Mouse (Mus musculus) myocyte (in vitro differentiated cells): ENCODE measurements around the gene Sult2b1. TPM values are rescaled to one million over a fixed set of nuclear protein-coding genes. Genes with fewer than 3 reads are reported as not detected.
A peak's percentile ranks its signal among the peaks of the same experiment; 100 is the strongest.

ENCODE experiments used
- H3K27me3 ChIP-seq: one replicate; pipeline ENCODE4 v1.6.1; 2011; ENCODE audit not compliant: control insufficient read depth, insufficient read depth, insufficient read length
- H3K36me3 ChIP-seq: one replicate; pipeline ENCODE4 v1.6.1; 2011; ENCODE audit not compliant: control insufficient read depth, insufficient read depth
- H3K4me2 ChIP-seq: one replicate; pipeline ENCODE4 v1.6.1; 2011; ENCODE audit warnings: low read depth, control low read depth
- H3K4me3 ChIP-seq: one replicate; pipeline ENCODE4 v1.5.1; 2011; ENCODE audit warnings: mild to moderate bottlenecking, control low read depth, moderate library complexity
- H3K79me2 ChIP-seq: one replicate; pipeline ENCODE4 v1.6.1; 2011; ENCODE audit not compliant: control insufficient read depth, insufficient read depth
- H3ac ChIP-seq: one replicate; pipeline ENCODE4 v1.6.1; 2011; ENCODE audit not compliant: control insufficient read depth, insufficient read length
- CEBPB ChIP-seq: IDR thresholded peaks from 2 replicates; pipeline ENCODE4 v1.6.1; 2011; ENCODE audit warnings: mild to moderate bottlenecking, moderate library complexity; ENCODE audit not compliant: poor library complexity, insufficient read depth, severe bottlenecking
- E2F4 ChIP-seq: IDR thresholded peaks from one replicate; pipeline ENCODE4 v1.6.1; 2011; ENCODE audit warnings: mild to moderate bottlenecking, control low read depth, moderate library complexity; ENCODE audit not compliant: insufficient read depth
- MAX ChIP-seq: IDR thresholded peaks from one replicate; pipeline ENCODE4 v1.6.1; 2011; ENCODE audit warnings: low read depth, mild to moderate bottlenecking, control low read depth
- MYOD1 ChIP-seq, 3 experiments: IDR thresholded peaks; one replicate each; pipeline ENCODE4 v1.6.1; 2011; ENCODE audit warnings: control low read depth in 2 of 3, low read depth in 2 of 3, mild to moderate bottlenecking in 2 of 3, moderate library complexity in 1 of 3; ENCODE audit not compliant: insufficient read length in 2 of 3, control insufficient read depth in 1 of 3
- MYOG ChIP-seq, 3 experiments: IDR thresholded peaks; one replicate each; pipeline ENCODE4 v1.6.1; 2011; ENCODE audit warnings: control low read depth in 2 of 3, low read depth in 2 of 3, mild to moderate bottlenecking in 2 of 3; ENCODE audit not compliant: insufficient read length in 2 of 3, control insufficient read depth in 1 of 3, insufficient read depth in 1 of 3
- POLR2A ChIP-seq: IDR thresholded peaks from one replicate; pipeline ENCODE4 v1.6.1; 2011; ENCODE audit warnings: low read depth, mild to moderate bottlenecking, control low read depth, moderate library complexity; ENCODE audit not compliant: insufficient read length
- POLR2AphosphoS2 ChIP-seq: IDR thresholded peaks from one replicate; pipeline ENCODE4 v1.6.1; 2011; ENCODE audit warnings: low read depth, control low read depth; ENCODE audit not compliant: insufficient read length
- REST ChIP-seq: IDR thresholded peaks from one replicate; pipeline ENCODE4 v1.6.1; 2011; ENCODE audit warnings: mild to moderate bottlenecking, control low read depth, moderate library complexity; ENCODE audit not compliant: insufficient read depth, insufficient read length
- SRF ChIP-seq: IDR thresholded peaks from one replicate; pipeline ENCODE4 v1.6.1; 2011; ENCODE audit warnings: low read depth; ENCODE audit not compliant: control insufficient read depth, insufficient read length
- TCF12 ChIP-seq: IDR thresholded peaks from one replicate; pipeline ENCODE4 v1.6.1; 2011; ENCODE audit warnings: mild to moderate bottlenecking, control low read depth; ENCODE audit not compliant: poor library complexity, insufficient read depth, severe bottlenecking
- TCF3 ChIP-seq: IDR thresholded peaks from one replicate; pipeline ENCODE4 v1.6.1; 2011; ENCODE audit warnings: low read depth, control low read depth; ENCODE audit not compliant: insufficient read length
- USF1 ChIP-seq: IDR thresholded peaks from one replicate; pipeline ENCODE4 v1.6.1; 2011; ENCODE audit warnings: low read depth, mild to moderate bottlenecking, control low read depth, moderate library complexity
- polyA plus RNA-seq: library from polyadenylated mRNA; unstranded; fragments of >200 nt; fragmentation: generic; extraction: Trizol; gene quantifications from one replicate; pipeline ENCODE4 v1.2.1, GENCODE M21; 2012; ENCODE audit warnings: missing spikeins

Sult2b1 gene
- polyA plus RNA-seq, 1 experiment: 0.47 TPM

GRCm38 (mm10) chr7:45744387-45744786, 40.1 kb downstream of the Sult2b1 start:
- H3K27me3 ChIP-seq: no peaks in the 10 kb centered on the region
- no peak overlapping the region for H3ac ChIP-seq
- TF ChIP-seq MAX (no peak), SRF (no peak), REST (no peak), MYOG (IDR thresholded peaks at IDR 0.05; ENCODE audit: control insufficient read depth in 1 of 3, insufficient read depth in 1 of 3, insufficient read length in 2 of 3, low read depth in 2 of 3) (no peak), MYOD1 (IDR thresholded peaks at IDR 0.05; ENCODE audit: control insufficient read depth in 1 of 3, insufficient read length in 2 of 3, low read depth in 2 of 3) (no peak), POLR2AphosphoS2 (no peak), USF1 (no peak)
- no peaks in the 10 kb centered on the region for H3K36me3 ChIP-seq
- no peaks in the 10 kb centered on the region for H3K79me2 ChIP-seq
- no peak overlapping the region for H3K4me2 ChIP-seq
- H3K4me3 ChIP-seq: no peak overlapping the region

GRCm38 (mm10) chr7:45742338-45742737, 42.1 kb downstream of the Sult2b1 start:
- no peaks in the 10 kb centered on the region for H3K79me2 ChIP-seq
- H3ac ChIP-seq: no peak overlapping the region
- H3K27me3 ChIP-seq: no peaks in the 10 kb centered on the region
- no peak overlapping the region for H3K4me3 ChIP-seq
- H3K4me2 ChIP-seq: peak overlapping the region; percentile 42
- TF ChIP-seq MYOG (IDR thresholded peaks at IDR 0.05; ENCODE audit: control insufficient read depth in 1 of 3, insufficient read depth in 1 of 3, insufficient read length in 2 of 3, low read depth in 2 of 3): peak in 2 of 3 experiments; percentile 45 to 86
- TF ChIP-seq MAX: no peak
- TF ChIP-seq MYOD1 (IDR thresholded peaks at IDR 0.05; ENCODE audit: control insufficient read depth in 1 of 3, insufficient read length in 2 of 3, low read depth in 2 of 3): peak in 2 of 3 experiments; percentile 70 to 93
- no peak for TF ChIP-seq REST
- TF ChIP-seq TCF3: no peak
- peak; percentile 8 for TF ChIP-seq TCF12
- H3K36me3 ChIP-seq: no peaks in the 10 kb centered on the region

GRCm38 (mm10) chr7:45741777-45742176, 42.7 kb downstream of the Sult2b1 start:
- H3K4me2 ChIP-seq: no peak overlapping the region
- TF ChIP-seq MYOG (IDR thresholded peaks at IDR 0.05; ENCODE audit: control insufficient read depth in 1 of 3, insufficient read depth in 1 of 3, insufficient read length in 2 of 3, low read depth in 2 of 3) (no peak), E2F4 (no peak), CEBPB (no peak), POLR2AphosphoS2 (no peak)
- no peaks in the 10 kb centered on the region for H3K36me3 ChIP-seq
- H3K79me2 ChIP-seq: no peaks in the 10 kb centered on the region
- no peak overlapping the region for H3ac ChIP-seq
- no peaks in the 10 kb centered on the region for H3K27me3 ChIP-seq
- H3K4me3 ChIP-seq: no peak overlapping the region

GRCm38 (mm10) chr7:45741308-45741707, 43.2 kb downstream of the Sult2b1 start:
- Histone ChIP-seq H3K36me3 (no peaks in the 10 kb centered on the region), H3ac (no peak overlapping the region), H3K4me3 (no peak overlapping the region), H3K79me2 (no peaks in the 10 kb centered on the region), H3K4me2 (no peak overlapping the region), H3K27me3 (no peaks in the 10 kb centered on the region)
- TF ChIP-seq TCF12 (no peak), POLR2A (no peak), CEBPB (no peak), MYOD1 (IDR thresholded peaks at IDR 0.05; ENCODE audit: control insufficient read depth in 1 of 3, insufficient read length in 2 of 3, low read depth in 2 of 3) (no peak), USF1 (no peak), TCF3 (no peak), E2F4 (no peak), SRF (no peak), MAX (no peak), POLR2AphosphoS2 (no peak), MYOG (IDR thresholded peaks at IDR 0.05; ENCODE audit: control insufficient read depth in 1 of 3, insufficient read depth in 1 of 3, insufficient read length in 2 of 3, low read depth in 2 of 3) (no peak), REST (no peak)

GRCm38 (mm10) chr7:45739820-45740219, 44.6 kb downstream of the Sult2b1 start:
- H3K79me2 ChIP-seq: no peaks in the 10 kb centered on the region
- no peak overlapping the region for H3ac ChIP-seq
- no peak overlapping the region for H3K4me2 ChIP-seq
- H3K4me3 ChIP-seq: no peak overlapping the region
- no peaks in the 10 kb centered on the region for H3K36me3 ChIP-seq
- no peaks in the 10 kb centered on the region for H3K27me3 ChIP-seq
- TF ChIP-seq REST (no peak), USF1 (no peak), TCF12 (no peak), POLR2A (no peak), CEBPB (no peak), SRF (no peak), MAX (no peak), MYOD1 (IDR thresholded peaks at IDR 0.05; ENCODE audit: control insufficient read depth in 1 of 3, insufficient read length in 2 of 3, low read depth in 2 of 3) (no peak), TCF3 (no peak), E2F4 (no peak), POLR2AphosphoS2 (no peak), MYOG (IDR thresholded peaks at IDR 0.05; ENCODE audit: control insufficient read depth in 1 of 3, insufficient read depth in 1 of 3, insufficient read length in 2 of 3, low read depth in 2 of 3) (no peak)
